Mouse (Mus musculus): ENCODE data around the gene Rps6kl1.
A peak's percentile ranks its signal among the peaks of the same experiment; 100 is the strongest.

Gene Rps6kl1

DNA sequence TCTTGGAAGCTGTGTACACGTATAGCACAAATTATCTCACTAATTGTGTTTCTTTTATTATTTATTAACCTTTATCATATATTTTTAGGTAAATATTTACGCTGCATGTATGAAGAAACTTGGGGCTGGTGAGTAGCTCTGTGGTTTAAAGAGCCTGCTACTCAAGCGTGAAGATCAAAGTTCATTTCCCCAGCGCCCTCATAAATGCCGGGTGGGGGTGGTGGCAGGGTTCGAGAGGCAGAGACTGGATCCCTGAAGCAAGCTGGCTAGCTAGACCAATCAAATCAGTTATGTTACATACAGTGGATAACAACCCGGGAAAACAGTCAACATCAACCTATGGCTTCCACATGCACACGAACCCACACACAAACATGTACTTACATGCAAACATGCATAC lies 48.0 kb downstream of the Rps6kl1 start:
- DNase-seq: no peak

GRCm38 (mm10) chr12:85101521-85102106 lies 49.5 kb downstream of the Rps6kl1 start:
- DNase-seq: no peak

DNA sequence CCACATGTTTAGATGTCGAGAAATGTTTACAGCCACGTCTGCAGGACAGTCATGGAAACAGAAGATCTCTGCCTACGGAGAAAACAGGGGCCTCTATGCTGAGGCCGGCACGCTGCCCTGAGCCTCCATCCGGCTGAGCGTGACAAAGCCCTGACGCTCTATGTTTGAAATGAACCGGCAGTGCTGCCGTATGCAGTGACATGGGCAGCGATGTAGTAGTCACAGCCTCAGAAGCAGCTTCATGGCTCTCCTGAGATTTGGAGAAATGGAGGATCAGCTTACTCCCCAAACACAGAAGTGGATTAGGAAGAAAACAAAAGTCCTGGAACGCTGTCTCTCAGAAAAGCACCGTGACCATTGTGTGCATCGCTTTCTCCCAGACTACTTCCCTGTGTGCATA lies 50.1 kb downstream of the Rps6kl1 start:
- DNase-seq: no peak

DNA sequence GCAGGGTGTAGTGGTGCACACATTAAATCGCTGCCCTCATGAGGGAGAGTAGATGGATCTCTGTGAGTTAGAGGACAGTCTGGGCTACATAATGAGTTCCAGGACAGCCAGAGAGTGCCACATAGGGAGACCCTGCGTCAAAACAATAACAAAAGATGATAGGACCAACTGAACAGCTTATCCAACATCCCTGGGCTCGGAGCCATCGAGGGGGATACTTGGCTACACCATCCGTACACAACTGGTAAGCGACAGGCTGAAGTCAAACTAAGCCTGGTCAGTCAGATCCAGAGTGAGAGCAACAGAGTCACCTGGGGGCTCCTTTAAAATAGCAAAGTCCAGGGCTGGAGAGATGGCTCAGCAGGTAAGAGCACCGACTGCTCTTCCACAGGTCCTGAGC lies 55.2 kb downstream of the Rps6kl1 start:
- no peak for DNase-seq

- DNase-seq: no peak
Observed at GRCm38 (mm10) chr12:85095146-85095545, 55.9 kb downstream of the Rps6kl1 start.

DNA sequence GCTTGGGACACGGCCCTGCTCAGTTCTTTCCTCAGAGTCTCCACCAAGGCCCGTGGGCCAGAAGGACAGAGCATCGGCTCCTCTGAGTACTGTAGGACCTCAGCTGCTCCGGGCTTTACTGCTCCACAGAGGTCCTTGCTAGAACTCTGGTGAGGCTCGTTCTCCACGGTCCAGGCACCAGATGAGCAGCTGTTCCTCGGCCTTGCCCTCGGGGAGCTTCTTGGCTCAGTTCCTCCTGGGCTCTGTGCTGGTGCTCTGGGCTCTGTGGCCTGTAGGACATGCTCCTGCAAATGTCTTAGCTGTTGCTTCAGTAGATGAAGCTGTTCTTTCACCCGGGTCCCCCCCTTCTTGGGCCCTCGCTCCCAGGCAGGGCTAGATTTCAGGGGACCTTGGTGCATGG lies 56.4 kb downstream of the Rps6kl1 start:
- no peak for DNase-seq

DNA sequence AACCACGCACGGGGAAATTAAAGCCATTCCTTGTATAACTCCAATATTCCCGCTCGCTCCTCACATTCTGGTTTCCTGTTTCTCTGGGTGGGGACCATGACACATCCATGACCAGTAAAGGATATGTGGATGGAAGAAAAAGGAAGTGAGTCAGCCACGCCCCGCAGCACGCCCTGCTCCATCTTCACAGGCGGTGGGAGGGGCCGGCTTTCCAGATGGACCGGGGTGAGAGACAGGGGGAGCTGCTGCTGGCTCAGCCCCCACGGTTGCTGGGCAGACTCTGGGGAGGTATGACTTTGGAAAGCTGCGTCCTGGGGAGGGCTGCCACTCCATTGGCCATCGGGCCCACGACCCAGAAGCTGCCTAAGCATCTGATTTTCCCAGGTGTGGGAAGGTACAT lies 57.1 kb downstream of the Rps6kl1 start:
- no peak for DNase-seq

- peak; percentile 81 for DNase-seq
Observed at GRCm38 (mm10) chr12:85092214-85092613, 58.9 kb downstream of the Rps6kl1 start.

DNA sequence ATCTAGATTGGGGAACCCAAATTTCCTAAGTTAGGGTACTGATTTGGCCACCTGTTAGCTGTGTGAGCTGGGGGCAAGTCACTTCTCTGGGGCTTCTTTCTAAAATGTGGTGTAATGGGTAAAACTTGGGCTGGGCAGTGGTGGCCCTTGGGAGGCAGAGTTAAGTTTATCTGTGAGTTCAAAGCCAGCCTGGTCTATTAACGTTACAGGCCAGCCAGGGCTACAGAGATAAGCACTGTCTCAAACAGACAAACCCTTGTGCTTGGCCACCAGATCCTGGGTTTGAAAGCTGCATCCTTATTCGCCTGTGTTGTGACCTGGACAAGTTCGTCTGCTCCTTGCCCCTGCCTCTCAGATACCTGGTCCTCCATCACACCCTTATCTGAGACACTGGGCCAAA lies 59.9 kb downstream of the Rps6kl1 start:
- no peak for DNase-seq

DNA sequence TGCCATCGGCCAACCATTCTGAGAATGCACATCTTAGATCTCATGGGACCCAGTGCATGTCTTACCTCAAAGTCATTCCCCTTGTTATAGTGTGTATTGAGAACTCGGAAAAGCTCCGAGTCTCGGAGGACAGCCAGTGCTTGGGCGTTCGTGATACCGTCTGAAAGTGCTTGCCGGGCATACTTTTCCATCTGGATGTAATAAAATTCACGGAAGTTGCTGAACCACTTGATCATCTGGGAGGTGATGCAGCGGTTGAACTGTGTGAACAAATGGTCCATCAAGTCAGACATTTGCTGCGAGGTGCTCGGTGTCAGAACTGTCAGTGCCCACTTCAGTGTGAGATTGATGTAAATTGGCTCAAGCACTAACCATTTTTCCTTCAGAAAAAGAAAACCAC lies 63.2 kb downstream of the Rps6kl1 start:
- DNase-seq: no peak

Data from retina, postnatal 1 day (tissue).